Mouse (Mus musculus): ENCODE measurements around the gene Bcat1.

GRCm38 (mm10) chr6:144962013-144962354, 114.0 kb downstream of the Bcat1 start:
- TF ChIP-seq CTCF (IDR thresholded peaks at IDR 0.05; ENCODE audit: control insufficient read depth, insufficient read depth, low read length) = 0 out of 2 replicates have a peak, but pooled peaks have one; percentile 14
- TF ChIP-seq POLR2A (IDR thresholded peaks at IDR 0.05; ENCODE audit: borderline replicate concordance, control insufficient read depth, low read depth, low read length) = no peak
